Mouse (Mus musculus) testis, adult 2 months (tissue): ENCODE measurements around the gene Utp6.

Source experiments
- CTCF ChIP-seq: fragments of 200-500 bp; IDR thresholded peaks from 2 replicates; pipeline ENCODE4 v1.5.1; 2012; ENCODE audit warnings: low read depth, mild to moderate bottlenecking, inconsistent platforms, low read length, moderate library complexity; ENCODE audit not compliant: control insufficient read depth, insufficient read depth, insufficient replicate concordance
- POLR2A ChIP-seq: fragments of 200-500 bp; IDR thresholded peaks from 2 replicates; pipeline ENCODE4 v1.6.1; 2012; ENCODE audit warnings: low read depth, mild to moderate bottlenecking, inconsistent platforms, low read length, moderate library complexity; ENCODE audit not compliant: control insufficient read depth

- TF ChIP-seq CTCF (no peak), POLR2A (no peak)
These were observed 61.0 kb downstream of the Utp6 start for GRCm38 (mm10) chr11:79901146-79901545.
